Mouse (Mus musculus) bone marrow macrophage, adult 2 months (primary cell): Measurements from ENCODE around the gene Gmcl1.

ENCODE experiments used
- CTCF ChIP-seq: IDR thresholded peaks from 2 replicates; pipeline ENCODE4 v1.5.1; 2012; ENCODE audit warnings: low read depth, mild to moderate bottlenecking, low read length, moderate library complexity
- POLR2A ChIP-seq: IDR thresholded peaks from 2 replicates; pipeline ENCODE4 v1.6.1; 2012; ENCODE audit warnings: mild to moderate bottlenecking, low read depth, low read length, borderline replicate concordance

- TF ChIP-seq POLR2A (no peak), CTCF (no peak)
Measured at GRCm38 (mm10) chr6:86777181-86777580, 44.0 kb upstream of the Gmcl1 start.
